Mouse (Mus musculus) heart, embryonic 15.5 days (tissue): ENCODE results near the gene Rrad. TPM values are rescaled to one million over a fixed set of nuclear protein-coding genes. Genes with fewer than 3 reads are reported as not detected.

ENCODE experiments used
- ATAC-seq: fragments of 200-750 bp; cut with Nextera tagmentation; replicated peaks from 2 replicates; pipeline ENCODE4 v1.8.0; 2017; ENCODE audit warnings: low read depth, moderate TSS enrichment; ENCODE audit not compliant: insufficient number of reproducible peaks, insufficient read depth, low FRiP score
- H3K27ac ChIP-seq: fragments of 300-500 bp; sonication (generic); 2 replicates; pipeline ENCODE4 v1.5.1; 2015; ENCODE audit warnings: mild to moderate bottlenecking, inconsistent platforms
- H3K27me3 ChIP-seq: fragments of 300-500 bp; sonication (generic); 2 replicates; pipeline ENCODE4 v1.6.1; 2015; ENCODE audit warnings: inconsistent platforms
- H3K36me3 ChIP-seq: fragments of 300-500 bp; sonication (generic); 2 replicates; pipeline ENCODE4 v1.6.1; 2015; ENCODE audit warnings: mild to moderate bottlenecking, inconsistent platforms
- H3K4me1 ChIP-seq: fragments of 300-500 bp; sonication (generic); replicated peaks from 2 replicates; pipeline ENCODE4 v1.6.1; 2015; ENCODE audit warnings: inconsistent platforms
- H3K4me2 ChIP-seq: fragments of 300-500 bp; sonication (generic); 2 replicates; pipeline ENCODE4 v1.6.1; 2015; ENCODE audit warnings: inconsistent platforms, mild to moderate bottlenecking, moderate library complexity
- H3K4me3 ChIP-seq: fragments of 300-500 bp; sonication (generic); 2 replicates; pipeline ENCODE4 v1.5.1; 2015; ENCODE audit warnings: mild to moderate bottlenecking, inconsistent platforms
- H3K9ac ChIP-seq: fragments of 300-500 bp; sonication (generic); 2 replicates; pipeline ENCODE4 v1.6.1; 2015; ENCODE audit warnings: mild to moderate bottlenecking, inconsistent platforms
- H3K9me3 ChIP-seq: fragments of 300-500 bp; sonication (generic); replicated peaks from 2 replicates; pipeline ENCODE4 v1.6.1; 2016; ENCODE audit warnings: inconsistent platforms
- WGBS: fragments of 180-500 bp; shearing (Covaris S2); methylation state at CpG from one replicate; pipeline ENCODE4 v1.1.7; 2015; ENCODE audit warnings: mixed read lengths; 5-methylcytosine and 5-hydroxymethylcytosine counted together
- polyA plus RNA-seq: library from polyadenylated mRNA; unstranded; fragments of >200 nt; fragmentation: Nextera tagmentation; extraction: Ambion mirVana; gene quantifications from 2 replicates; pipeline ENCODE4 v1.2.1, GENCODE M21; 2015

Gene Rrad
- polyA plus RNA-seq, 1 experiment from 2014 or later: 277 TPM

- 77% methylated on average over 21 of the region's 21 CpGs for WGBS
- no peak for ATAC-seq
Measured at GRCm38 (mm10) chr8:104595773-104596536, 35.2 kb downstream of the Rrad start.

GRCm38 (mm10) chr8:104594611-104595362 is 36.3 kb downstream of the Rrad start:
- ATAC-seq: no peak
- no peak overlapping the region for H3K4me2 ChIP-seq

More at GRCm38 (mm10) chr8:104595773-104596536, 35.2 kb downstream of the Rrad start:
- H3K4me2 ChIP-seq: no peak overlapping the region
- peaks cover 14% of the 10 kb centered on the region for H3K36me3 ChIP-seq
- H3K4me3 ChIP-seq: no peak overlapping the region
- H3K27me3 ChIP-seq: no peaks in the 10 kb centered on the region
- peaks cover 11% of the 10 kb centered on the region for H3K4me1 ChIP-seq
- no peak overlapping the region for H3K27ac ChIP-seq
- H3K9me3 ChIP-seq: no peaks in the 10 kb centered on the region
- no peak overlapping the region for H3K9ac ChIP-seq

GRCm38 (mm10) chr8:104593536-104594325 is 37.4 kb downstream of the Rrad start:
- Histone ChIP-seq H3K4me2 (no peak overlapping the region), H3K27ac (no peak overlapping the region), H3K9me3 (no peaks in the 10 kb centered on the region), H3K9ac (no peak overlapping the region), H3K4me3 (no peak overlapping the region), H3K4me1 (peaks cover 14% of the 10 kb centered on the region), H3K27me3 (no peaks in the 10 kb centered on the region), H3K36me3 (peaks cover 14% of the 10 kb centered on the region)
- 91% methylated on average over 31 of the region's 31 CpGs for whole genome bisulfite sequencing
- ATAC-seq: no peak

More at GRCm38 (mm10) chr8:104594611-104595362, 36.3 kb downstream of the Rrad start:
- no peaks in the 10 kb centered on the region for H3K27me3 ChIP-seq
- H3K4me1 ChIP-seq: peaks cover 14% of the 10 kb centered on the region
- H3K9ac ChIP-seq: no peak overlapping the region
- H3K36me3 ChIP-seq: peaks cover 14% of the 10 kb centered on the region
- H3K27ac ChIP-seq: no peak overlapping the region
- no peak overlapping the region for H3K4me3 ChIP-seq
- 92% methylated on average over 19 of the region's 19 CpGs for WGBS
- H3K9me3 ChIP-seq: no peaks in the 10 kb centered on the region

GRCm38 (mm10) chr8:104592566-104592965 is 38.6 kb downstream of the Rrad start:
- no peak overlapping the region for H3K27ac ChIP-seq
- peaks cover 14% of the 10 kb centered on the region for H3K4me1 ChIP-seq
- H3K4me3 ChIP-seq: no peak overlapping the region
- H3K27me3 ChIP-seq: no peaks in the 10 kb centered on the region
- no peaks in the 10 kb centered on the region for H3K9me3 ChIP-seq
- no peak for ATAC-seq
- peaks cover 14% of the 10 kb centered on the region for H3K36me3 ChIP-seq
- H3K9ac ChIP-seq: no peak overlapping the region
- H3K4me2 ChIP-seq: peak overlapping the region; percentile 93; the same call in 1 of the 2 replicates
- 65% methylated on average over 6 of the region's 6 CpGs for WGBS

- Histone ChIP-seq H3K36me3 (peaks cover 14% of the 10 kb centered on the region; the same call in 1 of the 2 replicates), H3K27me3 (no peaks in the 10 kb centered on the region), H3K4me3 (peak overlapping the region; percentile 83), H3K4me1 (peaks cover 14% of the 10 kb centered on the region), H3K9me3 (no peaks in the 10 kb centered on the region), H3K4me2 (peak overlapping the region; percentile 93), H3K9ac (peak overlapping the region; percentile 76), H3K27ac (peak overlapping the region; percentile 85)
- WGBS: 5% methylated on average over 9 of the region's 9 CpGs
- ATAC-seq: no peak
Measured at GRCm38 (mm10) chr8:104591856-104592255, 39.3 kb downstream of the Rrad start.

GRCm38 (mm10) chr8:104591133-104591834 is 39.8 kb downstream of the Rrad start, which contains the start of gene Pdp2:
Gene Pdp2, plus strand, starts transcription at chr8:104591451.
- WGBS: under 1% methylated on average over 44 of the region's 44 CpGs
- Histone ChIP-seq H3K4me2 (peak within 1 kb of the TSS; percentile 93), H3K36me3 (peaks cover 14% of the 10 kb centered on the region; the same call in 1 of the 2 replicates), H3K4me1 (peaks cover 14% of the 10 kb centered on the region), H3K9me3 (no peaks in the 10 kb centered on the region), H3K4me3 (peak within 1 kb of the TSS; percentile 83), H3K9ac (peak within 1 kb of the TSS; percentile 76), H3K27me3 (no peaks in the 10 kb centered on the region), H3K27ac (peak within 1 kb of the TSS; percentile 85)
- ATAC-seq: peak; percentile 98

GRCm38 (mm10) chr8:104590284-104590683 is 40.8 kb downstream of the Rrad start:
- H3K4me1 ChIP-seq: peaks cover 14% of the 10 kb centered on the region
- no peak overlapping the region for H3K4me3 ChIP-seq
- 82% methylated on average over 3 of the region's 3 CpGs for WGBS
- H3K36me3 ChIP-seq: peaks cover 14% of the 10 kb centered on the region; the same call in 1 of the 2 replicates
- no peak overlapping the region for H3K9ac ChIP-seq
- no peak overlapping the region for H3K27ac ChIP-seq
- no peak for ATAC-seq
- H3K9me3 ChIP-seq: no peaks in the 10 kb centered on the region
- H3K4me2 ChIP-seq: no peak overlapping the region
- H3K27me3 ChIP-seq: no peaks in the 10 kb centered on the region

GRCm38 (mm10) chr8:104584522-104584921 is 46.6 kb downstream of the Rrad start:
- no peaks in the 10 kb centered on the region for H3K9me3 ChIP-seq
- ATAC-seq: no peak
- H3K9ac ChIP-seq: no peak overlapping the region
- no peak overlapping the region for H3K27ac ChIP-seq
- WGBS: 39% methylated on average over 1 of the region's 1 CpGs
- H3K27me3 ChIP-seq: no peaks in the 10 kb centered on the region
- no peaks in the 10 kb centered on the region for H3K36me3 ChIP-seq
- no peaks in the 10 kb centered on the region for H3K4me1 ChIP-seq
- H3K4me3 ChIP-seq: no peak overlapping the region
- H3K4me2 ChIP-seq: no peak overlapping the region
